Mouse (Mus musculus) heart, adult 2 months (tissue): ENCODE results near the gene Ippk.

Experiments
- CTCF ChIP-seq: fragments of 200-600 bp; IDR thresholded peaks from 2 replicates; pipeline ENCODE4 v1.8.1; 2022; ENCODE audit warnings: antibody characterized with exemption, mild to moderate bottlenecking, moderate library complexity
- EP300 ChIP-seq: fragments of 200-500 bp; IDR thresholded peaks from 2 replicates; pipeline ENCODE4 v1.6.1; 2011; ENCODE audit warnings: low read depth, low read length, control low read depth; ENCODE audit not compliant: insufficient read depth
- POLR2A ChIP-seq: fragments of 200-500 bp; IDR thresholded peaks from 2 replicates; pipeline ENCODE4 v1.6.1; 2011; ENCODE audit warnings: mild to moderate bottlenecking, low read depth, low read length, control low read depth; ENCODE audit not compliant: insufficient read depth

DNA sequence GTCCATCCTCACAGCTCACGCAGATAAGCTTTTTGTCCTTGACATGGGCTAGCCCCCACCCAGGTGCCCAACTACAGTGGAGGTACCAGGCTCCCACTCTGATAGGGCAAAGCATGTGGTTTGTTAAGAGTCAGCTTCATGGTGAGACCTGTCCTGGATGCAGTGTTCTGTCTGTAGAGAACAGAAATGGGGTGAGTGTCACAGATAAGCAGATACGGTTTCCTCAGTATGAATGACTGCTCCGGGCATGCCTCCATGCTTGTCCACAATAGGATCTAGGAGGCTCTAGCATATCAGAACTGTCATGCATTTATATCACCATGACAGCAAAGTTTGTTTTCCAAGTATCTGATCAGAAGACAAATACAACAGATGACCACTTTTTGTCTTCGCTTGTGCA, 44.8 kb downstream of the Ippk start:
- TF ChIP-seq CTCF: no peak
- no peak for TF ChIP-seq EP300
- TF ChIP-seq POLR2A: no peak
